Mouse (Mus musculus) stomach, embryonic 15.5 days (tissue): ENCODE results near the gene Ppp3ca. TPM values are rescaled to one million over a fixed set of nuclear protein-coding genes. Genes with fewer than 3 reads are reported as not detected.

ENCODE experiments used
- ATAC-seq: fragments of 200-750 bp; cut with Nextera tagmentation; 2 replicates; pipeline ENCODE4 v1.8.0; 2017; ENCODE audit warnings: low read depth, moderate number of reproducible peaks, moderate TSS enrichment; ENCODE audit not compliant: insufficient read depth, low FRiP score
- H3K27ac ChIP-seq: fragments of 300-500 bp; sonication (generic); 2 replicates; pipeline ENCODE4 v1.5.1; 2015; ENCODE audit warnings: mild to moderate bottlenecking, inconsistent platforms
- H3K27me3 ChIP-seq: fragments of 300-500 bp; sonication (generic); replicated peaks from 2 replicates; pipeline ENCODE4 v1.6.1; 2015; ENCODE audit warnings: inconsistent platforms
- H3K36me3 ChIP-seq: fragments of 300-500 bp; sonication (generic); 2 replicates; pipeline ENCODE4 v1.6.1; 2015; ENCODE audit warnings: inconsistent platforms
- H3K4me1 ChIP-seq: fragments of 300-500 bp; sonication (generic); 2 replicates; pipeline ENCODE4 v1.6.1; 2015; ENCODE audit warnings: inconsistent platforms
- H3K4me2 ChIP-seq: fragments of 300-500 bp; sonication (generic); 2 replicates; pipeline ENCODE4 v1.6.1; 2015; ENCODE audit warnings: mild to moderate bottlenecking, inconsistent platforms
- H3K4me3 ChIP-seq: fragments of 300-500 bp; sonication (generic); replicated peaks from 2 replicates; pipeline ENCODE4 v1.5.1; 2015; ENCODE audit warnings: inconsistent platforms
- H3K9ac ChIP-seq: fragments of 300-500 bp; sonication (generic); 2 replicates; pipeline ENCODE4 v1.6.1; 2015; ENCODE audit warnings: inconsistent platforms
- H3K9me3 ChIP-seq: fragments of 300-500 bp; sonication (generic); 2 replicates; pipeline ENCODE4 v1.6.1; 2016; ENCODE audit warnings: inconsistent platforms
- whole genome bisulfite sequencing: fragments of 180-500 bp; shearing (Covaris S2); methylation state at CpG from one replicate; pipeline ENCODE4 v1.1.7; 2015; 5-methylcytosine and 5-hydroxymethylcytosine counted together
- polyA plus RNA-seq: library from polyadenylated mRNA; unstranded; fragments of >200 nt; fragmentation: Nextera tagmentation; extraction: Ambion mirVana; gene quantifications from 2 replicates; pipeline ENCODE4 v1.2.1, GENCODE M21; 2015

Gene Ppp3ca
- polyA plus RNA-seq = 53.5 and 54.9 TPM in 2 replicates

DNA sequence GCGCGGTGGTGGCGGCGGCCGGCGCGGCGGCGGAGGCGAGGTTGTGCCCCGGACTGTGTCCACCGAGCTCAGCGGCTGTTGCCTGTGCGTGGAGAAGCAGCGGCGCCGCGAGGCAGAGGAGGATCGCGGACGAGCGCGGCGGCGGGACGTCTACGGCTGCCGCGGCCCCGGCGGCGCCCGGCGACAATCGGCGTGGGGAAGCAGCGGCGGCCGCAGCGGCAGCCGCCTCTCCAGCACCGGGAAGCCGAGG is at the start of gene Ppp3ca:
Gene Ppp3ca (plus strand): TSS at position 15 of the 250 bp plus-strand sequence.
- whole genome bisulfite sequencing = under 1% methylated on average over 34 of the region's 43 CpGs

GRCm38 (mm10) chr3:136640544-136641230 is 29.2 kb upstream of the Ppp3ca start:
- H3K4me3 ChIP-seq = no peak overlapping the region
- WGBS = 48% methylated on average over 5 of the region's 5 CpGs
- no peak for ATAC-seq
- no peaks in the 10 kb centered on the region for H3K9me3 ChIP-seq
- H3K4me2 ChIP-seq = no peak overlapping the region
- no peak overlapping the region for H3K27ac ChIP-seq
- H3K36me3 ChIP-seq = no peaks in the 10 kb centered on the region
- no peaks in the 10 kb centered on the region for H3K27me3 ChIP-seq
- H3K4me1 ChIP-seq = no peaks in the 10 kb centered on the region
- no peak overlapping the region for H3K9ac ChIP-seq

More for the DNA sequence above, at the start of gene Ppp3ca:
- Histone ChIP-seq H3K27ac (peak within 1 kb of the TSS; percentile 96), H3K4me1 (no peaks in the 10 kb centered on the region; the same call in 1 of the 2 replicates), H3K36me3 (no peaks in the 10 kb centered on the region), H3K9ac (peak within 1 kb of the TSS; percentile 73), H3K4me2 (peak within 1 kb of the TSS; percentile 67), H3K27me3 (no peaks in the 10 kb centered on the region), H3K9me3 (no peaks in the 10 kb centered on the region), H3K4me3 (peak within 1 kb of the TSS; percentile 68)
- ATAC-seq = no peak; the same call in 1 of the 2 replicates

GRCm38 (mm10) chr3:136650966-136651365 is 19.0 kb upstream of the Ppp3ca start:
- 46% methylated on average over 4 of the region's 4 CpGs for WGBS
- ATAC-seq = no peak
- no peak overlapping the region for H3K4me3 ChIP-seq

DNA sequence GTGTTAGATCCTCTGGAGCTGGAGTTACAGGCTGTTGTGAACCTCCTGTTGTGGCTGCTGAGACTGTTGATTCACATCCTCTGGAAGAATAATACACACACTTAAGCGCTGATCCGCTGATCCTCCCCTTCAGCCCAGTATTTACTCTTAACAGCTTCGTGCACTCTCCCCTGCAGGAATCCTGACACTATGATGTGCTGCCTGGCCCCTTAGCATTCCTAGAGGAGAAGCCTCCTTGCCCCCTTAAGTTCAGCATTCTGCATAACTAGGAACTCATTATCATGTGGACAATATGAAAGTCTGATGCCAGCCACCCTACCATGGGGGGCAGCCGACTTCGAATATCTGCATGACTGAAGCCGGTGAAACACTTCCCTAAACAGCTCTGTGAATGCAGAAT is 18.4 kb upstream of the Ppp3ca start:
- H3K9me3 ChIP-seq = no peaks in the 10 kb centered on the region
- H3K4me2 ChIP-seq = no peak overlapping the region
- 40% methylated on average over 6 of the region's 6 CpGs for WGBS
- no peak overlapping the region for H3K27ac ChIP-seq
- no peak overlapping the region for H3K9ac ChIP-seq
- no peak for ATAC-seq
- no peaks in the 10 kb centered on the region for H3K27me3 ChIP-seq
- H3K4me1 ChIP-seq = no peaks in the 10 kb centered on the region
- no peak overlapping the region for H3K4me3 ChIP-seq
- H3K36me3 ChIP-seq = no peaks in the 10 kb centered on the region

More at GRCm38 (mm10) chr3:136650966-136651365, 19.0 kb upstream of the Ppp3ca start:
- Histone ChIP-seq H3K4me1 (no peaks in the 10 kb centered on the region), H3K36me3 (no peaks in the 10 kb centered on the region), H3K27ac (no peak overlapping the region), H3K9ac (no peak overlapping the region), H3K9me3 (no peaks in the 10 kb centered on the region), H3K4me2 (no peak overlapping the region), H3K27me3 (no peaks in the 10 kb centered on the region)

GRCm38 (mm10) chr3:136656460-136657035 is 13.4 kb upstream of the Ppp3ca start:
- no peak overlapping the region for H3K4me3 ChIP-seq
- WGBS = 78% methylated on average over 3 of the region's 3 CpGs
- no peak overlapping the region for H3K9ac ChIP-seq
- H3K4me2 ChIP-seq = no peak overlapping the region
- no peaks in the 10 kb centered on the region for H3K36me3 ChIP-seq
- ATAC-seq = no peak
- no peaks in the 10 kb centered on the region for H3K4me1 ChIP-seq
- no peaks in the 10 kb centered on the region for H3K9me3 ChIP-seq
- no peaks in the 10 kb centered on the region for H3K27me3 ChIP-seq
- no peak overlapping the region for H3K27ac ChIP-seq

DNA sequence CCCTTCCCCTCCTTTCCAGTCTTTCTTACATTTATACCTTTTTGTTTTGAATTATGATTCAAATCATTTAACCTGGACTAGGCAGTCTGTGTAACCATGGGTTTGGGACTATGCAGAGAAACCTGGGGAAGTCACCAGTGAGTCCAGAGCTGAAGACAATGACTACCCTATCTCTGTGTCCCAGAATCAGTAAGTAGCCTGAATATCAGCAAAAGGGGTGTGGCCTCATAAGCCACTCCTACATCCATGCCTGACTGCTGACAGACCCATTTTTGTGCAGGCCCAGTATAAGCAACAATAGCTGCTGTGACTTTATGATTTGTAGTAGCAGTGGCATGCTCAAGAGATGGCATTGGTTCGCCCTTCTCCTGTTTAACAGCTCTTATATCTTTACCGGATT is 11.2 kb upstream of the Ppp3ca start:
- Histone ChIP-seq H3K4me3 (no peak overlapping the region), H3K27ac (no peak overlapping the region), H3K9ac (no peak overlapping the region), H3K36me3 (no peaks in the 10 kb centered on the region), H3K27me3 (no peaks in the 10 kb centered on the region), H3K4me2 (no peak overlapping the region), H3K4me1 (no peaks in the 10 kb centered on the region), H3K9me3 (no peaks in the 10 kb centered on the region)
- ATAC-seq = no peak
- 97% methylated on average over 2 of the region's 2 CpGs for WGBS

- ATAC-seq = no peak
- Histone ChIP-seq H3K9me3 (no peaks in the 10 kb centered on the region), H3K36me3 (no peaks in the 10 kb centered on the region), H3K27ac (no peak overlapping the region), H3K9ac (no peak overlapping the region), H3K4me3 (no peak overlapping the region), H3K4me2 (no peak overlapping the region), H3K27me3 (no peaks in the 10 kb centered on the region), H3K4me1 (no peaks in the 10 kb centered on the region)
- WGBS = 87% methylated on average over 1 of the region's 1 CpGs
Measured at GRCm38 (mm10) chr3:136665119-136665518, 4.8 kb upstream of the Ppp3ca start.

DNA sequence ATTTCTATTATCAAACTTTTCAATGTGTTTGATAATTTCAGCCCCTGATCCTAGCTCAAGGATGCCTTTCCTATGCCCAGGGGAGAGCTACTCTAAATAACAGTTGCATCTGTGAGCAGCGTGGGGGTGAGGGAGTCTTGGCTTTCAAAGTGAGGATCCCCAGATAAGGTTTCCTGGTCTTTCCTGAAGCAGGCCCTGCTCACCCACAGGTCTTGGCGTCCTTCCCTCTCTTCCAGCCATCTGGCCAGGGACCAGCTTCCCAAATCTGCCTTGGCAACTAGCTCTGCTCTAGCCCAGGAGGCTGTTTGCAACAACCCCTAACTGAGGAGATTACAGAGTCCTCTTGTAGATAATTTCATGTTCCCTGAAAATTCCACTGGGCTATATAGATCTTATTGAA is 1.9 kb upstream of the Ppp3ca start:
- Histone ChIP-seq H3K36me3 (no peaks in the 10 kb centered on the region), H3K27me3 (no peaks in the 10 kb centered on the region), H3K4me2 (no peak overlapping the region), H3K9me3 (no peaks in the 10 kb centered on the region), H3K27ac (no peak overlapping the region), H3K4me1 (no peaks in the 10 kb centered on the region), H3K9ac (no peak overlapping the region), H3K4me3 (no peak overlapping the region)
- ATAC-seq = no peak
- 67% methylated on average over 2 of the region's 2 CpGs for WGBS

- WGBS = under 1% methylated on average over 55 of the region's 56 CpGs
- Histone ChIP-seq H3K36me3 (no peaks in the 10 kb centered on the region), H3K9ac (peak overlapping the region; percentile 71)
Measured at GRCm38 (mm10) chr3:136669231-136670109, 454 bp upstream of the Ppp3ca start.

DNA sequence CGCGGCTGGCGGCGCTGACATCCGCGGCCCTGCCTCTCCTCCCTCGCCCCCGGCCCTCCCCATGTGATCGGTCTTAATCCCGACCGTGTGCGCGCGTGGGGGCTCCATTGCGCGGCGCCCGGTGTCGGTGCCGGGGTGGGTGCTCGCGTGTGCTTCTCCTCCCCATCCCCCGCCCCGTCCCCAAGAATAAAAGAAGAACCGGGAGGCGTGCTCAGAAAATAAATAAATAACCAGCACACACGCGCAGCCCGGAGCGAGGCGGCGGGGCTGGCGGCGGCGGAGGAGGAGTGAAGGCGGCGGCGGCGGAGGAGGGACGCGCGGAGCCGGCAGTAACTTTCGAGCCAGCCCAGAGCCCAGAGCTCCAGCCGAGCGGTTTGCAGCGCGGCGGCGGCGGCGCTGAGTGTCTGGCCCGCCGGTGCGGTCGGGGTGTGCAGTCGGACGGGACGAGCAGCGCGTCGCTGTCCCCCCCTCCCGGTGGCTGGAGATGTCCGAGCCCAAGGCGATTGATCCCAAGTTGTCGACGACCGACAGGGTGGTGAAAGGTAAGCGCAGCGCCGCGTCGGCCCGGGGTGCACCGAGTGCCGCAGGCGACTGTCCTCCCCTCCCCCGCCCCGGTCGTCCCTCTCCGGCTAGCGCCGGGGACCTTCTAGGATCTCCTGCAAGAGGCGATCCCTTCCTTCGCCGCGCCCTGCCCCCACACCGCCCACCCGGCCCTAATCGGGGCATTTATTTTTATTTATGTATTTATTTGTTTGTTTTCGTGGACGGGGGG is 622 bp downstream of the Ppp3ca start:
- Histone ChIP-seq H3K36me3 (no peaks in the 10 kb centered on the region), H3K4me1 (no peaks in the 10 kb centered on the region; the same call in 1 of the 2 replicates), H3K4me2 (peak overlapping the region; percentile 67), H3K27ac (peak overlapping the region; percentile 96), H3K27me3 (no peaks in the 10 kb centered on the region), H3K4me3 (peak overlapping the region; percentile 68), H3K9ac (peak overlapping the region; percentile 73), H3K9me3 (no peaks in the 10 kb centered on the region)
- WGBS = under 1% methylated on average over 91 of the region's 92 CpGs
- peak; percentile 18 for ATAC-seq

More at GRCm38 (mm10) chr3:136669231-136670109, 454 bp upstream of the Ppp3ca start:
- no peaks in the 10 kb centered on the region for H3K9me3 ChIP-seq
- peak overlapping the region; percentile 57 for H3K4me2 ChIP-seq
- ATAC-seq = peak; percentile 98
- no peaks in the 10 kb centered on the region; the same call in 1 of the 2 replicates for H3K4me1 ChIP-seq
- no peaks in the 10 kb centered on the region for H3K27me3 ChIP-seq
- H3K27ac ChIP-seq = peak overlapping the region; percentile 96
- H3K4me3 ChIP-seq = peak overlapping the region; percentile 68

DNA sequence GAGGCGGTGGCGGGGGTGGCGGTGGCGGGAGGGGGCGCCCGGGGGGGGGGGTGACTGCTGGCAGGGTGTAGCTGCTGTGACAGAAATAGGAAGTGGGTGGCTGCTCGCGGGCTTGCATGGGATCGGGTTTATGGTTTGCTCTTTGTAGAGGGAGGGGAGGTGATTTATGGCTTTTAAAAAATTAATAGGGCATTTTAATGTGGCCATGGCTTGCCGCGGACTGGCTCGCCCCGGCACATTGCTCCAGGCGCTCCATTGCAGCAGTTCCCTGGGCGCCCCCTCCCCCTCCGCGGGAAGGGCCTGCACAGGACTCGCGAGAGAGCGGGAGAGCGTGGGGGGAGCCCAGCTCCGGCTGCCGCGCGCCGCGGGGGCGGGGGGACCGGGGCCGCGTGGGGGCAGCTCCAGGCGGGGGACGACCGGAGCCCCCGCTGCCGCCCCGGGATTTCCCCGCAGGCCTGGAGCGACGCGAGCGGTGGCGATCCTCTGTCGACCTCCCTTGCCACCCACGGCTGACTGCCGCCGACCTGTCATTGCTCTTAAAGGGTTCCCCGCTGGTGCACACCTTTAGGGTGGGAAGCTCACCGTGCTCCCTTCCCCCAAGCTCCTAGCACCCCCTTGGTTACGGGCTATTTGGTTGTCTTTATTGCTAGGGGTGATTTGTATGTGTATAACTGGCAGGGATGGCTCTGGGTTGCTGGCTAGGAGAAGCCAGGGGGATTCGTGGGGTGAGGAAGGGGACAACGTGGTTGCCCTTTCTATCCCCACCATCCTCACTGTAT is 1.4 kb downstream of the Ppp3ca start:
- ATAC-seq = no peak
- peak overlapping the region; percentile 68 for H3K4me3 ChIP-seq
- no peaks in the 10 kb centered on the region for H3K9me3 ChIP-seq
- WGBS = under 1% methylated on average over 41 of the region's 52 CpGs
- H3K9ac ChIP-seq = peak overlapping the region; percentile 73
- peak overlapping the region; percentile 96 for H3K27ac ChIP-seq
- peak overlapping the region; percentile 67 for H3K4me2 ChIP-seq
- no peaks in the 10 kb centered on the region for H3K36me3 ChIP-seq
- no peaks in the 10 kb centered on the region for H3K27me3 ChIP-seq
- H3K4me1 ChIP-seq = no peaks in the 10 kb centered on the region; the same call in 1 of the 2 replicates
